Mouse (Mus musculus) frontal cortex, adult 2 months (tissue): Measurements from ENCODE around the gene Rasa2. TPM values are rescaled to one million over a fixed set of nuclear protein-coding genes. Genes with fewer than 3 reads are reported as not detected.
"Not testable (repeated sequence)": the region's sequence is repeated elsewhere in the genome, so short reads cannot be mapped to it uniquely, and the experiment has no call there.

ENCODE experiments used
- DNase-seq, 2 experiments: peaks; one replicate each; pipeline ENCODE4 v3.0.0; 2022; ENCODE audit warnings: low spot score in 1 of 2; ENCODE audit errors: extremely low spot score in 1 of 2
- polyA plus RNA-seq: library from polyadenylated mRNA; depleted of rRNA; stranded (reverse); fragments of >200 nt; gene quantifications from 2 replicates; pipeline ENCODE4 v1.2.3, GENCODE M21; 2012

Rasa2 gene
- polyA plus RNA-seq, 1 experiment = 26.8 TPM

- DNase-seq = no peak
Measured at GRCm38 (mm10) chr9:96533476-96533875, 97.9 kb downstream of the Rasa2 start.

- DNase-seq = no peak
Measured at GRCm38 (mm10) chr9:96532531-96532930, 98.9 kb downstream of the Rasa2 start.

GRCm38 (mm10) chr9:96530674-96531081 is 100.7 kb downstream of the Rasa2 start:
- DNase-seq = no peak

- DNase-seq = no peak
Measured at GRCm38 (mm10) chr9:96529961-96530673, 101.3 kb downstream of the Rasa2 start.

- no peak for DNase-seq
Measured at GRCm38 (mm10) chr9:96526011-96526410, 105.4 kb downstream of the Rasa2 start.

GRCm38 (mm10) chr9:96524972-96525506 is 106.4 kb downstream of the Rasa2 start, which contains the start of gene Gm28729:
Gene Gm28729, minus strand, starts transcription at chr9:96525264.
- DNase-seq = no peak

- no peak for DNase-seq
Measured at GRCm38 (mm10) chr9:96523148-96523547, 108.3 kb downstream of the Rasa2 start.

GRCm38 (mm10) chr9:96521574-96521973 is 109.8 kb downstream of the Rasa2 start:
- not testable (repeated sequence) for DNase-seq

- DNase-seq = no peak
Measured at GRCm38 (mm10) chr9:96517429-96517828, 114.0 kb downstream of the Rasa2 start.

GRCm38 (mm10) chr9:96516806-96517205 is 114.6 kb downstream of the Rasa2 start:
- no peak for DNase-seq

GRCm38 (mm10) chr9:96515737-96516136 is 115.7 kb downstream of the Rasa2 start:
- peak in 1 of 2 experiments; percentile 55 for DNase-seq

GRCm38 (mm10) chr9:96514278-96514677 is 117.1 kb downstream of the Rasa2 start:
- DNase-seq = no peak

GRCm38 (mm10) chr9:96506011-96506498 is 125.4 kb downstream of the Rasa2 start:
- DNase-seq = peak in 1 of 2 experiments; percentile 20

- DNase-seq = no peak
Measured at GRCm38 (mm10) chr9:96505156-96505555, 126.3 kb downstream of the Rasa2 start.

GRCm38 (mm10) chr9:96504116-96504895 is 127.1 kb downstream of the Rasa2 start:
- no peak for DNase-seq

- no peak for DNase-seq
Measured at GRCm38 (mm10) chr9:96502856-96503610, 128.4 kb downstream of the Rasa2 start.

GRCm38 (mm10) chr9:96501217-96501616 is 130.2 kb downstream of the Rasa2 start:
- DNase-seq = no peak

- no peak for DNase-seq
Measured at GRCm38 (mm10) chr9:96493212-96493611, 138.2 kb downstream of the Rasa2 start.

GRCm38 (mm10) chr9:96491810-96492209 is 139.6 kb downstream of the Rasa2 start:
- DNase-seq = peak in 1 of 2 experiments; percentile 26
